Mouse (Mus musculus): Measurements from ENCODE around the gene Smyd2. TPM values are rescaled to one million over a fixed set of nuclear protein-coding genes. Genes with fewer than 3 reads are reported as not detected.

Gene Smyd2
- polyA plus RNA-seq, 1 experiment = 46.3 TPM

- Histone ChIP-seq H3K4me3 (ENCODE audit: insufficient read depth, low read depth, low read length) (no peak overlapping the region), H3K27ac (ENCODE audit: insufficient read depth, low read depth, low read length) (no peak overlapping the region), H3K36me3 (ENCODE audit: control insufficient read depth, insufficient read depth, low read length) (no peaks in the 10 kb centered on the region), H3K27me3 (replicated peaks; ENCODE audit: control insufficient read depth, insufficient read depth, low read length) (no peaks in the 10 kb centered on the region), H3K4me1 (ENCODE audit: control insufficient read depth, insufficient read depth, low read length) (no peaks in the 10 kb centered on the region)
- 73% methylated on average over 8 of the region's 8 CpGs for WGBS
- DNase-seq = no peak
- TF ChIP-seq CTCF (conservative IDR thresholded peaks at IDR 0.05; ENCODE audit: insufficient read depth, insufficient read length, low read depth, low read length) (no peak), POLR2A (IDR thresholded peaks at IDR 0.05; ENCODE audit: low read depth, low read length) (no peak)
Measured at GRCm38 (mm10) chr1:189946126-189946525, 24.0 kb upstream of the Smyd2 start.

DNA sequence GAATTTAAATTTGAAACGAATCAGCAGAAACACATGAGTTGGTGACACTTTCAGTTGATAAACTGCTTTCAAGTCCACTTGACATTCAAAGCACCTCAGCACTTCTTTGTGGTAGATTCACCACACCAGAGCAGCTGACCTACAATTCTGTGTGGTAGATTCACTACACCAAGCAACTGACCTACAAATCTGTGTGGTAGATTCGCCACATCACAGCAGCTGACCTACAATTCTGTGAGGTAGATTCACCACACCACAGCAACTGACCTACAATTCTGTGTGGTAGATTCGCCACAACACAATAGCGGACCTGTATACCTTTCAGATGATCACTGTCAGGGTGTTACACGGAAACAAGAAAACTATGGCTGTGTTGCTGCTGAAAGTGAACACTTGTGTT, 19.6 kb upstream of the Smyd2 start:
- no peak overlapping the region for H3K4me3 ChIP-seq (ENCODE audit: insufficient read depth, low read depth, low read length)
- no peaks in the 10 kb centered on the region for H3K36me3 ChIP-seq (ENCODE audit: control insufficient read depth, insufficient read depth, low read length)
- H3K4me1 ChIP-seq (ENCODE audit: control insufficient read depth, insufficient read depth, low read length) = no peaks in the 10 kb centered on the region
- no peaks in the 10 kb centered on the region for H3K27me3 ChIP-seq (replicated peaks; ENCODE audit: control insufficient read depth, insufficient read depth, low read length)
- no peak overlapping the region for H3K27ac ChIP-seq (ENCODE audit: insufficient read depth, low read depth, low read length)
- TF ChIP-seq POLR2A (IDR thresholded peaks at IDR 0.05; ENCODE audit: low read depth, low read length) (no peak), CTCF (conservative IDR thresholded peaks at IDR 0.05; ENCODE audit: insufficient read depth, insufficient read length, low read depth, low read length) (no peak)
- no peak for DNase-seq
- WGBS = 89% methylated on average over 5 of the region's 5 CpGs

DNA sequence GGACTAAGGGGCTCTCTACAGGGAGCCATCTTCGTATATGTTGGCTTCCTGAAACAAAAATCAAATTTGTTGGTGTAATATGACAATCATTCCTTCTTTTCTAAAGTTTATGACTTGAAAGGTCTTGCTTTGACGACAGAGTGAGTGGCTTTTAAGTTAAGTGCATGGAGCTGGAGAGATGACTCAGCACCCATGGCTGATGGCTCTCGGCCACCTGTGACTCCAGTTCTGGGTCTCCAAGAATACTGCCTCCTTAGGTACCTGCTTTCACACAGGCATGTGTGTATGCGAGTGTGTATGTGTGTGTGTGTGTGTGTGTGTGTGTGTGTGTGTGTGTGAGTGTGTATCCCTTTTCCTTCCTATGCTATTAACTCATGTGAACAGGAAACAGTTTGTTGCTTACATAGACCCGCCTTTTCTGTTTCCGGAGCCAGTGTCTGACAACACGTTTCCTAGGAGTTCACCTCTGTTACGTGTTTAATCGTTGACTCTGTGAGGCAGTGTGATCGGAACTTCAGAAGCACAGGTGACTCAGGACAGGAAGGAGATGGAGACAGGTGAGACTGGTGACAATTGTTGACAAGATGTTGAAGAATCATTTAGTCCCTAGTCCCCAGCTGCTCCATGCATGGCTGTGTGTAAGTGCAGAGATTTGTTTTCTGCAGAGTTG, 14.4 kb upstream of the Smyd2 start:
- Histone ChIP-seq H3K4me3 (ENCODE audit: insufficient read depth, low read depth, low read length) (no peak overlapping the region), H3K27ac (ENCODE audit: insufficient read depth, low read depth, low read length) (no peak overlapping the region), H3K27me3 (replicated peaks; ENCODE audit: control insufficient read depth, insufficient read depth, low read length) (no peaks in the 10 kb centered on the region), H3K4me1 (ENCODE audit: control insufficient read depth, insufficient read depth, low read length) (no peaks in the 10 kb centered on the region), H3K36me3 (ENCODE audit: control insufficient read depth, insufficient read depth, low read length) (no peaks in the 10 kb centered on the region)
- 54% methylated on average over 10 of the region's 10 CpGs for WGBS
- TF ChIP-seq POLR2A (IDR thresholded peaks at IDR 0.05; ENCODE audit: low read depth, low read length) (no peak), CTCF (conservative IDR thresholded peaks at IDR 0.05; ENCODE audit: insufficient read depth, insufficient read length, low read depth, low read length) (no peak)
- no peak for DNase-seq

GRCm38 (mm10) chr1:189933480-189934202, 11.5 kb upstream of the Smyd2 start:
- no peak for DNase-seq
- H3K4me1 ChIP-seq (ENCODE audit: control insufficient read depth, insufficient read depth, low read length) = no peaks in the 10 kb centered on the region
- 84% methylated on average over 9 of the region's 9 CpGs for WGBS
- no peaks in the 10 kb centered on the region for H3K36me3 ChIP-seq (ENCODE audit: control insufficient read depth, insufficient read depth, low read length)
- no peaks in the 10 kb centered on the region for H3K27me3 ChIP-seq (replicated peaks; ENCODE audit: control insufficient read depth, insufficient read depth, low read length)
- no peak overlapping the region for H3K4me3 ChIP-seq (ENCODE audit: insufficient read depth, low read depth, low read length)
- TF ChIP-seq CTCF (conservative IDR thresholded peaks at IDR 0.05; ENCODE audit: insufficient read depth, insufficient read length, low read depth, low read length) = no peak
- TF ChIP-seq POLR2A (IDR thresholded peaks at IDR 0.05; ENCODE audit: low read depth, low read length) = no peak
- no peak overlapping the region for H3K27ac ChIP-seq (ENCODE audit: insufficient read depth, low read depth, low read length)

GRCm38 (mm10) chr1:189932976-189933375, 10.8 kb upstream of the Smyd2 start:
- Histone ChIP-seq H3K27me3 (replicated peaks; ENCODE audit: control insufficient read depth, insufficient read depth, low read length) (no peaks in the 10 kb centered on the region), H3K4me3 (ENCODE audit: insufficient read depth, low read depth, low read length) (no peak overlapping the region), H3K4me1 (ENCODE audit: control insufficient read depth, insufficient read depth, low read length) (no peaks in the 10 kb centered on the region), H3K36me3 (ENCODE audit: control insufficient read depth, insufficient read depth, low read length) (no peaks in the 10 kb centered on the region), H3K27ac (ENCODE audit: insufficient read depth, low read depth, low read length) (no peak overlapping the region)
- DNase-seq = no peak
- TF ChIP-seq POLR2A (IDR thresholded peaks at IDR 0.05; ENCODE audit: low read depth, low read length) = no peak
- WGBS = 84% methylated on average over 7 of the region's 7 CpGs

- Histone ChIP-seq H3K27ac (ENCODE audit: insufficient read depth, low read depth, low read length) (no peak overlapping the region), H3K4me1 (ENCODE audit: control insufficient read depth, insufficient read depth, low read length) (no peaks in the 10 kb centered on the region), H3K36me3 (ENCODE audit: control insufficient read depth, insufficient read depth, low read length) (no peaks in the 10 kb centered on the region), H3K4me3 (ENCODE audit: insufficient read depth, low read depth, low read length) (no peak overlapping the region), H3K27me3 (replicated peaks; ENCODE audit: control insufficient read depth, insufficient read depth, low read length) (no peaks in the 10 kb centered on the region)
- DNase-seq = no peak
- TF ChIP-seq CTCF (conservative IDR thresholded peaks at IDR 0.05; ENCODE audit: insufficient read depth, insufficient read length, low read depth, low read length) = no peak
- TF ChIP-seq POLR2A (IDR thresholded peaks at IDR 0.05; ENCODE audit: low read depth, low read length) = no peak
- 72% methylated on average over 12 of the region's 12 CpGs for WGBS
Measured at GRCm38 (mm10) chr1:189932190-189932589, 10.0 kb upstream of the Smyd2 start.

DNA sequence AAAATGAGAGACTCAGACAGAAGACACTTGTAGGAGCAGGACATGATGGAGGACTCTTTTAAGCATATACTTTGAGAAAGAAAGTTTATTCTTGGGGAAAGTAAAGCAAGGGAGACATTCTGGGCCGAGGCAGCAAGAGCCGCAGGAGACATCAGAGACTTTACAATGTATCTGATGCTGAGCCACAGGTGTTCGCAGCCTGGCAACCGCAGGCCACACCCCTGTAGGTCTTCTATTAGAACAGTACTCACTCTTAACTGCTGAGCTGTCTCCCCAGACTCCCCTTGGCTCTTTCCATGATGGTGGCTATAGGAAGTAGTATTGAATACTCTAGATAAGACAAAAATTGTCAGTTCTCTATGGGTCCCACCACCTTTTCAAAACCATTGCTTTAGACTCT, 7.7 kb upstream of the Smyd2 start:
- no peak overlapping the region for H3K4me3 ChIP-seq (ENCODE audit: insufficient read depth, low read depth, low read length)
- H3K27ac ChIP-seq (ENCODE audit: insufficient read depth, low read depth, low read length) = no peak overlapping the region
- no peak for DNase-seq
- 70% methylated on average over 4 of the region's 4 CpGs for WGBS
- H3K27me3 ChIP-seq (replicated peaks; ENCODE audit: control insufficient read depth, insufficient read depth, low read length) = no peaks in the 10 kb centered on the region
- H3K4me1 ChIP-seq (ENCODE audit: control insufficient read depth, insufficient read depth, low read length) = no peaks in the 10 kb centered on the region
- H3K36me3 ChIP-seq (ENCODE audit: control insufficient read depth, insufficient read depth, low read length) = no peaks in the 10 kb centered on the region
- no peak for TF ChIP-seq CTCF (conservative IDR thresholded peaks at IDR 0.05; ENCODE audit: insufficient read depth, insufficient read length, low read depth, low read length)
- TF ChIP-seq POLR2A (IDR thresholded peaks at IDR 0.05; ENCODE audit: low read depth, low read length) = no peak
